21 mouse cellular contexts compared by ENCODE assay signal in the genomic region with DNA sequence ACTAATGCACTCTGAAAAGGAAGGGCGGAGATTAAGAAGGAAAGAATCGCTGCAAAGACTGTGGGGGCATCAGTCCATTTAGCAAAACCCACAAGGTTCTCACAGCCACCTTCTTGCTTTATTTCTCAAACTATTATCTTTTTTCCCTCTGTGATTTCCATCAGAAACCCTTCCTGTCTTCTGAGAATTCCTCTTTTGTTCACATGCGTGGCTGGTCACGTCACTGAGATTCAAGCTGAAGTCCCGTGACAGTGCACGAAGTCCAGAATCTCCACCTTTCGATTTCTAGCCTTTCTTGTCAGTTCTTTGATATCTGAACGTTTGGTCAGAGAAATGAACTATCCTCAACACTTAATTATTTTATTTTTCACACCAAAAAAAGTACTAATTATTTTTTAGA.
"Had no signal": no experiment of that assay in that cellular context is flagged by ENCODE, and none has a peak within 500 bp of the region (broad histone marks: within the 10 kb centered on the region; RNA-seq: fewer than 3 reads in every experiment).

No protein-coding gene starts in this region.

- H3K4me3 ChIP-seq: layer of hippocampus, adult 2 months; left cerebral cortex, adult 2 months; limb, embryonic 12.5 days; limb, embryonic 15.5 days; liver, embryonic 12.5 days; liver, embryonic 15.5 days; lung, embryonic 15.5 days; megakaryocyte, embryonic 14.5 days; neural tube, embryonic 12.5 days; neural tube, embryonic 15.5 days had no signal

- H3K9me3 ChIP-seq: limb, embryonic 12.5 days; limb, embryonic 15.5 days; liver, embryonic 12.5 days; liver, embryonic 15.5 days; lung, embryonic 15.5 days; megakaryocyte, embryonic 14.5 days; neural tube, embryonic 12.5 days; neural tube, embryonic 15.5 days had no signal

- H3K4me1 ChIP-seq: limb, embryonic 12.5 days; limb, embryonic 15.5 days; liver, embryonic 12.5 days; liver, embryonic 15.5 days; lung, embryonic 15.5 days; megakaryocyte, embryonic 14.5 days; neural tube, embryonic 12.5 days; neural tube, embryonic 15.5 days had no signal

- H3K9ac ChIP-seq: limb, embryonic 12.5 days; limb, embryonic 15.5 days; liver, embryonic 12.5 days; liver, embryonic 15.5 days; lung, embryonic 15.5 days; neural tube, embryonic 12.5 days; neural tube, embryonic 15.5 days had no signal

- DNase-seq: kidney, adult 2 months; kidney, postnatal 25 days; layer of hippocampus, postnatal 36 days; left cerebral cortex, postnatal 4 days; lung, adult 18-20 months; lung, postnatal 10 days; lung, postnatal 36 days; thymus, adult 18-20 months; thymus, postnatal 36 days had no signal

- H3K27me3 ChIP-seq: limb, embryonic 12.5 days; limb, embryonic 15.5 days; liver, embryonic 12.5 days; liver, embryonic 15.5 days; lung, embryonic 15.5 days; megakaryocyte, embryonic 14.5 days; neural tube, embryonic 12.5 days; neural tube, embryonic 15.5 days had no signal

- H3K36me3 ChIP-seq: limb, embryonic 12.5 days; limb, embryonic 15.5 days; liver, embryonic 12.5 days; liver, embryonic 15.5 days; lung, embryonic 15.5 days; neural tube, embryonic 12.5 days; neural tube, embryonic 15.5 days had no signal

- H3K4me2 ChIP-seq: limb, embryonic 12.5 days; limb, embryonic 15.5 days; liver, embryonic 12.5 days; liver, embryonic 15.5 days; lung, embryonic 15.5 days; neural tube, embryonic 12.5 days; neural tube, embryonic 15.5 days had no signal

- H3K27ac ChIP-seq: kidney, postnatal 0 days; layer of hippocampus, adult 2 months; left cerebral cortex, adult 2 months; limb, embryonic 12.5 days; limb, embryonic 15.5 days; liver, embryonic 12.5 days; liver, embryonic 15.5 days; lung, embryonic 15.5 days; neural tube, embryonic 12.5 days; neural tube, embryonic 15.5 days had no signal

- ATAC-seq: intestine, postnatal 0 days; liver, embryonic 12.5 days had no signal
